Mouse (Mus musculus) megakaryocyte progenitor cell, adult 5-6 weeks (primary cell): ENCODE results near the gene Ctc1. TPM values are rescaled to one million over a fixed set of nuclear protein-coding genes. Genes with fewer than 3 reads are reported as not detected.

Experiments
- ATAC-seq: replicated peaks from 2 replicates; pipeline ENCODE4 v1.8.0; 2016; ENCODE audit warnings: mild to moderate bottlenecking, moderate TSS enrichment, inconsistent platforms; ENCODE audit not compliant: poor library complexity
- total RNA-seq, 2 experiments: library from RNA; stranded (forward) in 1 of 2; stranded (reverse) in 1 of 2; fragments of 157-497, 149-512 nt in 1 of 2; fragments of 200-1000 nt in 1 of 2; gene quantifications; 2 replicates each; pipeline versions ENCODE4 v1.2.3 to v1.2.4; 2015 to 2017

Gene Ctc1
- total RNA-seq, 2 experiments from 2014 or later, result 21.2 to 27.8 TPM

DNA sequence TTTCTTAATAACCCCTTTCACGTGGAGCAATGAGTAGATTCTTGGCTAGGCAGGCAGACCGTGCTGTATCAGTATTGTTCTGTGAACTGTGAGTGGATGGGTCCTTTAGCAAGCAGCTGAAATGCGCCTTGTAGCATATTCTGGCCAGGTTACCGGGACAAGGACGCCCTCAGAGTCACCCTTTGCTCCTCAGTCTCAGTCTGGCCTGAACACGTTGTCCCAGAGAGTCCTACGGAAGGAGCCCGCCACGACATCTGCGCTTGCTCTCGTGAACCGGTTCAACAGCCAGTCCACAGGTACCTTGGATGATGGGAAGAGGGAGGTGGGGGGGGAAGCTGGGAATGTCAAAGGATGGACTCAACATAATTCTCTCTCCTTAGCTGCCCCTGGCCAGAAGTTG lies 31.9 kb downstream of the Ctc1 start:
- ATAC-seq, result no peak

DNA sequence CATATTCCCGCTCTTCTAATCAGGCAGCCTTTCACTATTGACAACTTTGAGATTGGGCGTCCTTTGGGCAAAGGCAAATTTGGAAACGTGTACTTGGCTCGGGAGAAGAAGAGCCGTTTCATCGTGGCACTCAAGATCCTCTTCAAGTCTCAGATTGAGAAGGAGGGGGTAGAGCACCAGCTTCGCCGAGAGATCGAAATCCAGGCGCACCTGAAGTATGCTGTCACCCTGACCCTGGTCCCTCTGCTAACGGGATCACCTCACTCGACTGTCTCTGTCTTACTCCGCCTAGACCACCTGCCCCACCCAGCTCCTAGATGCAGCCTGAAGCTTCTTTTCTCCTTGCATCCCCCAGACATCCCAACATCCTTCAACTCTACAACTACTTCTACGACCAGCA lies 32.4 kb downstream of the Ctc1 start:
- no peak for ATAC-seq

DNA sequence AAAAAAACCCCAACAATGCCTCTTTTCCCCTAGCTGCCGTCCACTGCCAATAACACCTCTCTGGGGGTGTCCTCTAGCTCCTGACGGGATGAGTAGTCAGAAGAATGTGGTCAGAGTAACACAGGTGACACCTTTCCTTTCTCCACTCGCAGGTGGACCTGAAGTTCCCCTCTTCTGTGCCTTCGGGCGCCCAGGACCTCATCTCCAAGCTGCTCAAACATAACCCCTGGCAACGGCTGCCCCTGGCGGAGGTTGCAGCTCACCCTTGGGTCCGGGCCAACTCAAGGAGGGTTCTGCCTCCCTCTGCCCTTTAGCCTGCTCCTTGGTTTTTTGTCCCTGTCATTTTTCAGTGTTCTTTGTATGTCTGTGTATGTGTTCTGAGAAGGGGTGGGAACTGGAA lies 35.0 kb downstream of the Ctc1 start:
- ATAC-seq, result no peak

DNA sequence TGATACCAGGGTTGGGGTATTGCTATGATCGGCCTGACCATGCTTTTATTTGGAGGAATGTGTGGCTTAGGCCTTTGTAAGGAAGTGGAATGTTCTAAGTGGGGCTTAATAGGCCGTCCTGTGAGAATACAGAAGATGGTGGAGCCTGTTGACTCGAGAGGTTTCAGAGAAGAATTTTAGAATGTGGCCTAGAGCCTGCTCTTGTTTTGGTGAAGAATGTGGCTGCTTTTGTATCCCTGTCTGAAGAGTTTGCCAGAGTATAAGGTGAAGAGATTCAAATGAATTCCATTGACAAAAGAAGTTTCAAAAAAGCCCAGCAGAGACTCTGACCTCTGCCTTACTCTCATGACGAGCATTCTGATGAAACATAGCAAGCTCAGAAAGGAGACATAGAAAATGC lies 36.1 kb downstream of the Ctc1 start:
- no peak for ATAC-seq

DNA sequence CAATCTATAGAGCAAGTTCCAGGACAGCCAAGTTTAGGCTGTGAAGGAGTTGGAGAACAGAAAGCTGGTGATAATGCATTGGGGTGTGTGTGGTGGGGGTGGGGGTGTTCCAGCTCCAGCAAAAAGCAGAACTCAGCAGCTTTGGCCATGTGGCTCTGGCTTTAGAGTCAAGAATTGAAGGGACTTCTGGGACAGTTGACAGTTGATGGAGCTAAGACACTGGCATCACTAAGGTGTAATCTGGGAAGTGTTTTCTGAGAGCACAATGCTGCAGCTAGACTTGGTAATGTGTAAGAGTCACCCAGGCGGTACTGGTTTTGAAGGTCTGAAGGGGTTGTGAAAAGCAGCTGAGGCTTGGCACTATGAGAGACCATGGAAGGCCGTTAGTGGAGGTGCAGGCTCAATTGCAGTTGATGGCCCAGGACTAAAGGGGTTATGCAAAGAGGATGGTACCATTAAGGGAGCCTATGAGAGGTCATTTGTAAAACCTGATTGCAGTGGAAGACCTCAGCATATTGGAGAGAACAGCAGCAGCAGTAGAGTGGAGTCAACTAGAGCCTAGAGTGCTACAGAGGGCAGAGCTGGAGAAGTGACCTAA lies 37.2 kb downstream of the Ctc1 start:
- ATAC-seq, result peak; percentile 46

DNA sequence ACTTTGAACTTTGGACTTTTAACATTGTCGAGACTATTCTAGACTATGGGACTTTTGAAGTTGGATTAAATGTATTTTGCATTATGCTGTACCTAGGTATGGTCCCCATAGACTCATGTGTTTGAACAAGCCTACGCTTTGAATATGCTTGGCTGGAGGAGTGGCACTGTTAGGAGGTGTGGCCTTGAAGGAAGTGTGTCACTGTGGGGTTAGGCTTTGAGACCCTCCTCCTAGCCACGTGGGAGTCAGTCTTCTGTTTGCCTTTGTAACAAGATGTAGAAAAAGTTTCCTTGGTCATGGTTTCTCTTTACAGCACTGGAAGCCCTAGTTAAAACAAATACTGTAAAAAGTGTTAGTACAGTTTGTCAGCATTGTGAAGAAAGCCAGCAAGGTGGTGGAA lies 38.1 kb downstream of the Ctc1 start:
- ATAC-seq, result no peak

DNA sequence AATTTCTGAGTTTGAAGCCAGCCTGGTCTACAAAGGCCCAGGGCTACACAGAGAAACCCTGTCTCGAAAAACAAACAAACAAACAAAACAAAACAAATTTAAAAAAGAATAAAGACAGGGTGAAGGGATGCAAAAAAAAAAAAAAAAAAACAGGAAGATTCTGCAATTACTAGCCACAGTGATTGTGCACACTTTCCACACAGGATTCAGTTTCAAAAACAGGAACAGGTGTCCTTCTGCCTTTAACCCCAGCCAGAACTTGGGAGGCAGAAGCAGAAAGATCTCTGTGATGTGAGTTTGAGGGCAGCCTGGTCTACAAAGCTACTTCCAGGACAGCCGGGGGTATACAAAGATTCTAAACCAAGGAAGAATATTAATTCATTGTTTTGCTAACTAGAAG lies 42.6 kb downstream of the Ctc1 start:
- no peak for ATAC-seq

DNA sequence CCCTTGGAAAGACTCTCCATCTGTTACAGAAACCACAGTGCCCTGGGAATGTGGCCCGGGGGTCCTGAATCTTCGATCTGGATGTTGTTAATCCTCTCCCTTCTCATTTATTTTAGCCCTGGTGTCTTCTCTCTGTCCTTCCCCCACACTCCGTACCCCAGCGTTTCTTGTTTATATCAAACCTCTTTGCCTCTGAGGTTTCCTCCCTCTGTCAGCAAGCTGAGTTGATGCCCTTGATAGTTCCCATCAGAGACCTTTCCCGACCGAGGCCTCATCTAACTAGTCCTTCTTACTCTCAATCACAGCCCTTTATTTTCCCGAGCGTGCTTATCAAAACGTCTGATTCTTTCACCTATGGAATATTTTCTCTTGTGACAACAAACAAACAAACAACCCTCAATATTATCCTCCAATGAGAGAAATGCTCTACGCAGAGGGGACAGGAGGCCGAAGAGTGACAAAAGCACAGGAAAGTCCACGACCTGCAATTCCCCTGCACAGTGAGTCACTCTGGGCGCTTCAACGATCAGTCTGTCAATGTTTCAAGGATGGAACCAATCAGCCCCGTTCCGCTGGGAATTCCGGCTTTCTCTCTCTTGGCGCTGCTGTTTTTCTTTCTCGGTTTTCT lies 43.1 kb downstream of the Ctc1 start:
- ATAC-seq, result no peak

DNA sequence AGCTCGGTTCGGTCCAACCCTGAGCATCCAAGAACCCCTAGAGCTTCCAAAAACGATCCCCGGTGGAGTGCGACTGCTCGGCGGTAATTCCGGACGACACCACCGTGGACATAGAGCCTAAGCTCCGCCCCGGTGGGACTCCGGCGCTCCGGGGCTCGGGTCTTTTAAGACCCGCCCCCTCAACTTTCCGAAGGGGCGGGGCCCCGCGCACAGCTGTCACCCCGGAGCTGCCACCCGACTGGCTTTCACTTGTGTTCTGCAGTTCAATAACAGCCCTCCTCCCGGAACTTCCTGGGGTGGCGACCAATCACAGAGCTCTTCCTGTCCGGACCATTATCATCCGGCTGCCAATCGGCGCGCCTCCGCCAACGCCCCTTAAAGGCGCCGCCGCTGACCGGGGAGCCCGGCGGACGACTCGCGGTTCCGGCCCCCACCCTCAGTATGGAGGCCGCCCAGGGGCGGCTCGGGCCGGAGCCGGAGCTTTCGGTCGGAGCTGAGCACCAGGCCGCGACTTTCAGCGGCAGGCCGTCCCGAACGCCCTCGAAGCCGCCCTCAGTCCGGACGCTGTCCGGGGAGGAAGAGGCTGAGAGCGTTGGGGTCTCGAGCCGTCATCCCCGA lies 43.8 kb downstream of the Ctc1 start, which contains the start of gene Borcs6:
Gene Borcs6, plus strand, starts transcription at position 361 of the 618 bp plus-strand sequence.
- peak; percentile 74 for ATAC-seq

DNA sequence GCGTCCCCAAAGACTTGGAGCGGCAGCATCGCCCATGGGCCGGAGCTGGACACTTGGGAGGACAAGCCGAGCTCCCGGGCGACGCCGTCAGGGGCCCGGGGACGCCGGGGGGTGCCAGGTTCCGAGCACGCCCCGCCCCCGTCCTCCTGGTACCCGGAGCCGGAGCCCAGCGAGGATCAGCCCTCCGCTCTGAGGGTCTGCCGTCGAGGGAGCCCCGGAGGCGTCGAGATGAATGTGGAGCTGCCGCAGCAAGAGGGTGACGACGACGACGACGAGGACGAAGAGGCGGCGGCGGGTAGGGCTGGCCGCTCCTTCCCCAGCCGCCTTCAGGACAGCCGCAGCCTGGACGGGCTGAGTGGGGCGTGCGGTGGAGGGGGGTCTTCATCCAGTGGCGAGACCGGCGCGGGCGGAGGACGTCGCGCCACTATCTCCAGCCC lies 44.3 kb downstream of the Ctc1 start:
- no peak for ATAC-seq

DNA sequence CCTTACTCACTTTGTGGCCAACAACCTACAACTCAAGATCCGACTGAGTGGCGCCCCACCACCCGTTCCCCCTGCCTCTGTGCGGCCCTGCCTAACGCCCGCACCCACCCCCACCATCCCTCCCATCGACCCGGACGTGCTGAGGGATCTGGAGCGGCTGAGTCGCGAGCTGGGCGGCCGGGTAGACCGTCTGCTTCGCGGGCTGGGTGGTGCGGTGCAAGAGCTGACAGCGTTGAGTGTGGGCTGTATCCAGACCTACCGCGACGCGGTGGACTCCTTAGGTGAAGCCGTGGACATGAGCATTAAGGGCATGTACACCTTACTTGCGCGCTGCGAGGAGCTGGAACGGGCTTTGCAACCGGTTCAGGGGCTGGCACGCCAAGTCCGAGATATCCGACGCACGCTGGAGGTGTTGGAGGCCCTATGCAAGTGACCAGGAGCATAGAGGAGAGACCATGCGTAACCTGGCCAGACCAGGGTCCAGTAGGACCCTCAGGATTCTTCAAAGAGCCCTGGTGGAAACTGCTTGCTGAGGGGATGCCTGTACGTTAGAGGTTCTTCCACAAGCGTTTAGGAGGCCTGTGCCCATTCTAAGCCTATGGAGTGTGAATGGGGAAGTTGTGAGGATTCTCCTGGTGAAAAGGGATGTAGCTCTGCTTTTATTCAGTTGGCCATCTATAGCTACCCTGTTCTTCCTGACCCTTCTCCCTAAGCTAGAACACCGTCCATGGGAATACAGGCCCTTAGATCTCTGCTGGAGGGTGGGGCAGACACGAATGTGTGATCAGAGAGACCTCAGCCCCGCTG lies 44.9 kb downstream of the Ctc1 start:
- ATAC-seq, result no peak

DNA sequence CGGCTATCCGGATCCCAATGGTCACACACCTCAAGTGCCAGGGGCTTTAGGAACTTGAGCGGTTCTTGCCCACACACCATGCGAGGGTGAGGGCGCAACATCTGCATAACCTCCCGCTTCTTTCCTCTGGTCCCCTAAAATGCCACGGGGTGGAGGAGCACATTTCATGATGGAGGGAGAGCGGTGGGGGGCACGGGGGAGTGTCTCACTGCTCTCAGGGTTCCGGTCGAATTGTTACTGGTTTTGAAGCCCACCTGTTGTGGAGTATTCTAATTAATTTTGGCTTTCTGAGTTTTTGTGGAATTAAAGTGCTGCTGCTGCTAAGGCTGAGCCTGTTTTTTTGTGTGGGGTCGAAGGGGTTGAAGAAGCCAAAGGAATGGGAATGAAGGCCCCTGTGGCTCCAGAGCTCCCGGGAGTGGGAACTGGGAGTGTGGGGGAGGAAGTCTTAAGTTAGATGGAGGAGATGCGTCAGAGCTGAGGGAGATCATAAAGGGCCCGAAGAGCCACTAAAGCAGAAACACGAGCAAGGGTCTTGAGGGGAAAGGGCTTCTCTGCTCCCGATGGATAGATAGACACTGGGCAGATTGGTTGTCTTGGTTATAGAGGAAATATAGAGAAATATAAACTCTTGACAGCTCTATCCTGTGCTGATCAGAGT lies 45.7 kb downstream of the Ctc1 start:
- no peak for ATAC-seq

DNA sequence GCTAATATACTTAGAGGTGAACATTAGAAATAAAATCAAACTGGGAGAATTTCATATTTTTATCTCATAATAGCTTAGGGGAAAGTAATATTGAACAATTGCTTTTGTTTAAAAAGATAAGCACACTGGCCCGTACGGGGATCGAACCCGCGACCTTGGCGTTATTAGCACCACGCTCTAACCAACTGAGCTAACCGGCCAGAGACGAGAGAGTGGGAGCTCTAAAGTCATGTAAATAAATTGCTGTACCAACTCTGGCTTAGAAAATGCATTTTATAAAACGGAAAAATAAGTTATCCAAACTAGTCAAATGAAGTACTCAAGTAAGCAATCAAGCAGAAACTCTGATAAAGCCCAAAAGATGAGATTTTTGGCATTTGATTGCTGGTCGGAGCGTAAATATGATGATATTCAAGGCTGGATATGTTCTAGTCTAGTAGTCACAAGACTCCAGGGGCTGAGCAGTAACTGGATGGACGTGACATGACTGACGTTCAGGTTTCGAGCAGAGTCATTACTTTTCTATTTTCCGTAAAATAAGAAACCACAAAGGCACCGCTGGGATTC lies 46.6 kb downstream of the Ctc1 start:
- ATAC-seq, result no peak

DNA sequence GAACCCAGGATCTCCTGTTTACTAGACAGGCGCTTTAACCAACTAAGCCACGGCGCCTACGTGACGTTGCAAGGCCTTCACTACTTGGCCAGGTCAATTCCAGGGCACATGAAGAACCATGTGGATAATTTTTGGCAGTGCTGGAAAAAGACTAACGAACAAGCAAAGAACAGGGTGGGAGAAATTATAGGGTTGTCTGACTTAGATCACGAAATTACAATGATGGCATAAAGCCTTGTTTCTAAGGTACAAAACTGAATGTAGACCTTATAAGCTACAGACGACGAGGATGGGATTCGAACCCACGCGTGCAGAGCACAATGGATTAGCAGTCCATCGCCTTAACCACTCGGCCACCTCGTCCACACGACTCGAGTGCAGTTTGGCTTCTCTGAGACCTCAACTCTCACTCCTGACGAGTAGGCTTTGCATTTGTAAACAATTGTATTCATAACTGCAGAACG lies 47.1 kb downstream of the Ctc1 start:
- ATAC-seq, result peak; percentile 38

DNA sequence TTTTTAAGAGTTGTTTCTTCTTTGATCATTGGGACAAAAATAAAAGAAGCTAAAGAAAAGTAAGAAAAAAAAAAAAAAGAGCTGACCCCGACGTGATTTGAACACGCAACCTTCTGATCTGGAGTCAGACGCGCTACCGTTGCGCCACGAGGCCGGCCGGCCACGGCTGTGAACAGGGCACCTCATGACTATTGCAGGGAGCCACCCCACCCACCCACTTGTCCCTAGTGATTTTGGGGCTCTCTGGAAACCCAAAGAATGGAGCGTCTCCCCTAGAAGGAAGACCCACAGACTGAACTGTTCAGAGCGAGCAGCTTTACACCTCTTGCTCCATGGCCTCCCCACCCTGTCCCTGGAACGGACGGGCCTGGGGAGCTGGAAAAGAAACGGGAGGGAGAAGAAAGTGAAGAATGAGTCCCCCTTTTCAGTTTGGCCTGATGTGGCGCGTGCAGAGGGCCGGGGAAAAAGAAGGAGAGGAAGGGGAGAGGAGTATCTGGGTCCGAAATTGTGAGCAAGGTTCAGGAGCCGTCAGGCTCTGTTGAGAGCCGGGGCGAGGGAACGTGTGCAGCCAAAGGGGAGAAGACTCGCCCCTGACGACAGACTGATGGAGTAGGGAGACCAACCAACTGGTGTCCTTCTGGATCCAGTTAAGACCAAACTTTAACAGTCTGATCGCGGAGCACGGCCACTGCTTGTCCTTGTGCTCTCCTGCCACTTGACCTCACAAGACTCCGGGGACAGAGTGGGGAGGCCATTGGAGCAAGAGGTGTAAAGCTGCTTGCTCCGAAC lies 47.9 kb downstream of the Ctc1 start:
- 0 out of 2 replicates have a peak, but pooled peaks have one; percentile 7 for ATAC-seq

DNA sequence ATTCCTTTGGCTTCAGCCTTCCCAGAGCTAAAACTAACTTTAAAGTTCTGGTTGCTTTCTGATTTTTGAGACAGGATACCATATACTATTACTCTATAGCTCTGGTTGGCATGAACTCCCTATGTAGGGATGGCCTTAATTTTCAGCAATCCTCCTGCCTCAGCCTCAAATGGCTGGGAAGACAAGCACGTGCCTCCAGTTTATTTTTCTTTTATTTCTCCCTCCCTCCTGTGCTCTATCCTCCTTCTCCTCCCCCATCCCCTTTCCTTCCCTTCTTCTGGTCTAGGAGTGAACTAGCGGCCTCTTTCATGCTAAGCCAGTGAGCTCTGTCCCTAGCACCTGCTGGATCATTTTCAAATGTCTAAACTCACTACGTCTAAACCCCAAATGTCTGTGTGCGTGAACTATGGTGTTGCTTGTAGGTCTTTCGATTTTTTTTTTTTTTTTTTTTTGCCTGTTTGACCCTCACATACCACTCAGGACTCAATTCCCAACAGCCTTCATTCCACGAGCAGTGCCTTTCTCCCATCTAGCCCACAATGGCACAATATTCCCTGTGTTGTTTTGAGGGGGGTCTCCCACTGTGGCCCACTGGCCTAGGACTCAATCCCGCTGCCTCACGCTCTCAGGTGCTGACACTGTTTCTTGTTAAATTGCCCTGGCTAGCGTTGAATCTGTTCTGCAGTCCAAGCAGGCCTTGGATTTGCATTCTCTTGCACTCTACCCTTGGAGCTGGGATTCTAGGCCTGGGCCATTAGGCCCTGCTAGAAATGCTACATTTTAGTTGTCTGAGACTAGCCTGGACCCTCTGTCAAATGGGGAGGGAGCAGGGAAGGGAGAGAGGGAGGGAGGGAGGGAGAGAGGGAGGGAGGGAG lies 48.8 kb downstream of the Ctc1 start:
- ATAC-seq, result no peak

DNA sequence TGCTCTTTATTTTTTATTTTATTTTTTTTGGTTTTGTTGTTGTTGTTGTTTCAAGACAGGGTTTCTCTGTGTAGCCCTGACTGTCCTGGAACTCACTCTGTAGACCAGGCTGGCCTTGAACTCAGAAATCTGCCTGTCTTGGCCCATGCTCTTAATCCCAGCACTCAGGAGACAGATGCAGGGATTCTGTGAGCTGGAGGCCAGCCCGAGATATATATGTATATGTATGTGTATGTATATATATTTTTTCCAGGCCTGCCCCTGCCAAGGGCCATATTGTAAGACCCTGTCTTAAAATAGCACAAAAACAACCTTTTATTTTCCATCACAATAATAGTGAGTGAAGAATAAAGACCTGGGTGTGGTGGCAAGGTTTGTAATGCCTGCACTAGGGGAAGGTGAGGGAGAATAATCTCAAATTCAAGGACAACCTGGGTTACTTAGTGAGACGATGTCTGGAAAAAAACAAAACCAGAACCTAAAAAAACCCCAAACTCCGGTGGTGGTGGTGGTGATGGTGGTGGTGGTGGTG lies 49.7 kb downstream of the Ctc1 start:
- ATAC-seq, result no peak

DNA sequence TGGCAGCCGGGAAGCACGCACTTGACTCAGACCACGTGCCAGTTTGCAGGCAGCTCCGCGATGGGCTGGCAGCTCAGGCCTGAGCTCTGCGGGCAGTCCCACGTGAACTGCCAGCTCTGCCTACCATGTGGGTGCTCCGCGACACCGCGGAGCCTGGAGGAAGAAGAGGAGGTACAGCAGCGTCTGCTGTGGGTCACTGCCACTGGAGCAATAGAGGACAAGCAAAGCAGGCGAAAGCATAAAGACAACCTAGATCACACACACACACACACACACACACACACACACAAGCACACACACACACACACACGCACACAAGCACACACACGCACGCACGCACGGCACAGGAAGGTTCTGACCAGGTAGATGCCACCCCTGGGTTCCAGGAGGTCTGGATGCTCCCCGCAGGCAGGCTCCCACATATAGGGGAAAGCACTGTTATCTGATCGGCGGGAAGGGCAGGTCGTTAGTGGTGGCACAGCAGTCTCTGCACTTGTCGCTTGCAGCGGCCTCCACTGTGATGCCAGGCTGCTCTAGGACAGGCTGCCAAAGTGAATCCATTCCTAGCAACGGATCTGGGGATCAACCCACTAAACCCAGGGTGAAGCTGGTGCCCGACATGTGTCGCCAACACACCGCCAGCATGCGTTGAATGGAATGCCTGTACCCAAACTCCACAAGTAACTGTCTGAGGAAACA lies 50.6 kb downstream of the Ctc1 start:
- ATAC-seq, result peak; percentile 32
